Mouse (Mus musculus): Measurements from ENCODE around the gene Chrng.
A peak's percentile ranks its signal among the peaks of the same experiment; 100 is the strongest.

Chrng gene

GRCm38 (mm10) chr1:87198119-87199065, 6.1 kb upstream of the Chrng start:
- DNase-seq = peak in 1 of 2 experiments; percentile 15

- no peak for DNase-seq
These were observed 3.6 kb upstream of the Chrng start for GRCm38 (mm10) chr1:87200811-87201210.

GRCm38 (mm10) chr1:87201848-87202247, 2.6 kb upstream of the Chrng start:
- no peak for DNase-seq

- no peak for DNase-seq
These were observed 678 bp upstream of the Chrng start for GRCm38 (mm10) chr1:87203779-87204178.

- DNase-seq = no peak
These were observed 581 bp downstream of the Chrng start for GRCm38 (mm10) chr1:87205038-87205437.

GRCm38 (mm10) chr1:87205502-87205901, 1.0 kb downstream of the Chrng start:
- DNase-seq = peak in 1 of 2 experiments; percentile 55

- DNase-seq = peak in 1 of 2 experiments; percentile 27
These were observed 1.9 kb downstream of the Chrng start for GRCm38 (mm10) chr1:87206339-87206738.

- DNase-seq = no peak
These were observed 7.0 kb downstream of the Chrng start for GRCm38 (mm10) chr1:87211431-87211830.

- DNase-seq = peak; percentile 97 to 98
These were observed 9.6 kb downstream of the Chrng start, which contains the start of gene Eif4e2 for GRCm38 (mm10) chr1:87213735-87214704. Gene Eif4e2 (plus strand): TSS chr1:87213914.

GRCm38 (mm10) chr1:87214748-87215147, 10.3 kb downstream of the Chrng start:
- DNase-seq = no peak

- no peak for DNase-seq
These were observed 13.5 kb downstream of the Chrng start for GRCm38 (mm10) chr1:87217938-87218337.

- DNase-seq = no peak
These were observed 21.3 kb downstream of the Chrng start for GRCm38 (mm10) chr1:87225739-87226138.

GRCm38 (mm10) chr1:87226409-87227159, 22.1 kb downstream of the Chrng start:
- DNase-seq = no peak

GRCm38 (mm10) chr1:87227160-87227550, 22.7 kb downstream of the Chrng start:
- DNase-seq = no peak

GRCm38 (mm10) chr1:87230606-87231005, 26.1 kb downstream of the Chrng start:
- DNase-seq = no peak

GRCm38 (mm10) chr1:87232197-87232596, 27.7 kb downstream of the Chrng start:
- no peak for DNase-seq

GRCm38 (mm10) chr1:87239056-87239455, 34.6 kb downstream of the Chrng start:
- DNase-seq = no peak

GRCm38 (mm10) chr1:87243021-87243420, 38.6 kb downstream of the Chrng start:
- DNase-seq = no peak

GRCm38 (mm10) chr1:87245430-87245829, 41.0 kb downstream of the Chrng start:
- no peak for DNase-seq

GRCm38 (mm10) chr1:87245929-87246815, 41.7 kb downstream of the Chrng start:
- peak; percentile 63 to 81 for DNase-seq

- no peak for DNase-seq
These were observed 47.7 kb downstream of the Chrng start for GRCm38 (mm10) chr1:87252040-87252609.

Data from lung, postnatal 4 days (tissue).